ENCODE assay signal across 17 mouse cellular contexts in the genomic region with DNA sequence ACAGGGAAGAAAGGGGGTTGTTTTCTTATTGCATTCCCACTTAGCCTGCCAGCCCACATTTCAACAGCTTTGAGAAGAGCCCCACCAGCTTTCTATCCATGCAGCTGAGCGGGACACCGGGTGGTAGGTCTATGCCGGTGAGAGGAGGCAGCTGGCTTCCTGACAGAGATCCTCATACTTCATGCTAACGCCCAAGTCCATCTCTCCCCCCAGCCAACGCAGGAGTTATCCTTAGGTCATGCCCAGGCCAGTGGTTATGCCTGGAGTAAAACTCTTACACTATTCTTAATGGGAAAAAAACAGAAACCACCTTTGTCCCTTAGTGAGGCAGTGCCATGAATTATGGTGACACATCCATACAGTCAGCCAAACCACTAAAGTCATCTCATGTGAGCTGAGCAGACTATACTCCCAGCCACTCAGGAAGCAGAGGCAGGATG.
DNase-seq lines count a peak whose midpoint lies in the region; ATAC-seq and TF ChIP-seq lines count a peak whose summit lies in the region.
"Had no signal": no experiment of that assay in that cellular context is flagged by ENCODE, and none has a peak within 500 bp of the region (broad histone marks: within the 10 kb centered on the region; RNA-seq: fewer than 3 reads in every experiment).

No protein-coding gene starts in this region.

- no peak overlapping the region for H3K4me2 ChIP-seq in heart, embryonic 11.5 days
- H3K4me2 ChIP-seq in lung, embryonic 14.5 days: no peak overlapping the region
- no peak overlapping the region for H3K4me2 ChIP-seq in heart, embryonic 13.5 days
- no peak overlapping the region for H3K4me2 ChIP-seq in forebrain, embryonic 13.5 days
- H3K4me2 ChIP-seq: embryonic facial prominence, embryonic 15.5 days; hindbrain, embryonic 15.5 days; limb, embryonic 12.5 days; liver, embryonic 15.5 days; midbrain, embryonic 15.5 days had no signal

- TF ChIP-seq CTCF in lung, embryonic 14.5 days (IDR thresholded peaks at IDR 0.05; ENCODE audit: low read depth): no peak

- 35% methylated on average over 5 of the region's 5 CpGs for WGBS in heart, embryonic 11.5 days (ENCODE audit: insufficient replicate concordance)
- WGBS in lung, embryonic 14.5 days: 37% methylated on average over 5 of the region's 5 CpGs
- WGBS in heart, embryonic 13.5 days: 30% methylated on average over 5 of the region's 5 CpGs
- 22% methylated on average over 5 of the region's 5 CpGs for WGBS in macrophage (ENCODE audit: missing documents)
- 77% methylated on average over 5 of the region's 5 CpGs for WGBS in forebrain, embryonic 13.5 days

- H3K36me3 ChIP-seq in heart, embryonic 11.5 days (ENCODE audit: control insufficient read depth, insufficient read depth, low read length): no peaks in the 10 kb centered on the region
- no peaks in the 10 kb centered on the region for H3K36me3 ChIP-seq in lung, embryonic 14.5 days (ENCODE audit: insufficient read depth)
- H3K36me3 ChIP-seq in heart, embryonic 13.5 days: peaks cover 8% of the 10 kb centered on the region
- peaks cover 20% of the 10 kb centered on the region; the same call in 1 of the 2 replicates for H3K36me3 ChIP-seq in macrophage (ENCODE audit: inconsistent target)
- no peaks in the 10 kb centered on the region for H3K36me3 ChIP-seq in forebrain, embryonic 13.5 days (ENCODE audit: poor library complexity, severe bottlenecking)
- H3K36me3 ChIP-seq: embryonic facial prominence, embryonic 15.5 days; hindbrain, embryonic 15.5 days; limb, embryonic 12.5 days; liver, embryonic 15.5 days; midbrain, embryonic 15.5 days had no signal

- peaks cover 99% of the 10 kb centered on the region for H3K79me2 ChIP-seq in macrophage (ENCODE audit: inconsistent target)

- H3K27me3 ChIP-seq in heart, embryonic 11.5 days (ENCODE audit: control insufficient read depth, insufficient read depth, low read length): no peaks in the 10 kb centered on the region
- H3K27me3 ChIP-seq in lung, embryonic 14.5 days (ENCODE audit: insufficient read depth, low read length): no peaks in the 10 kb centered on the region
- H3K27me3 ChIP-seq in heart, embryonic 13.5 days (replicated peaks): no peaks in the 10 kb centered on the region
- H3K27me3 ChIP-seq in forebrain, embryonic 13.5 days: no peaks in the 10 kb centered on the region
- H3K27me3 ChIP-seq: embryonic facial prominence, embryonic 15.5 days; hindbrain, embryonic 15.5 days; limb, embryonic 12.5 days; liver, embryonic 15.5 days; midbrain, embryonic 15.5 days had no signal

- no peak overlapping the region for H3K4me3 ChIP-seq in heart, embryonic 11.5 days (ENCODE audit: low read depth, low read length)
- no peak overlapping the region for H3K4me3 ChIP-seq in lung, embryonic 14.5 days (ENCODE audit: low read depth, low read length)
- H3K4me3 ChIP-seq in heart, embryonic 13.5 days: no peak overlapping the region
- no peak overlapping the region for H3K4me3 ChIP-seq in macrophage (ENCODE audit: inconsistent target)
- no peak overlapping the region for H3K4me3 ChIP-seq in forebrain, embryonic 13.5 days
- H3K4me3 ChIP-seq: embryonic facial prominence, embryonic 15.5 days; hindbrain, embryonic 15.5 days; limb, embryonic 12.5 days; liver, embryonic 15.5 days; midbrain, embryonic 15.5 days had no signal

- H3K9me3 ChIP-seq in heart, embryonic 11.5 days (replicated peaks; ENCODE audit: control insufficient read depth, low read length): 0 out of 2 replicates have a peak, but pooled peaks cover 2% of the 10 kb centered on the region
- H3K9me3 ChIP-seq in lung, embryonic 14.5 days (ENCODE audit: low read depth, low read length): no peaks in the 10 kb centered on the region; the same call in 1 of the 2 replicates
- H3K9me3 ChIP-seq in heart, embryonic 13.5 days: peaks cover 4% of the 10 kb centered on the region; the same call in 1 of the 2 replicates
- no peaks in the 10 kb centered on the region for H3K9me3 ChIP-seq in forebrain, embryonic 13.5 days (replicated peaks)
- H3K9me3 ChIP-seq: embryonic facial prominence, embryonic 15.5 days; hindbrain, embryonic 15.5 days; liver, embryonic 15.5 days; midbrain, embryonic 15.5 days had no signal

- H3K27ac ChIP-seq in heart, embryonic 11.5 days (ENCODE audit: low read depth, low read length): no peak overlapping the region
- no peak overlapping the region for H3K27ac ChIP-seq in lung, embryonic 14.5 days (ENCODE audit: low read depth)
- H3K27ac ChIP-seq in heart, embryonic 13.5 days (replicated peaks): no peak overlapping the region
- peak overlapping the region; percentile 90 for H3K27ac ChIP-seq in macrophage
- no peak overlapping the region for H3K27ac ChIP-seq in forebrain, embryonic 13.5 days
- H3K27ac ChIP-seq: embryonic facial prominence, embryonic 15.5 days; hindbrain, embryonic 15.5 days; limb, embryonic 12.5 days; liver, embryonic 15.5 days; midbrain, embryonic 15.5 days; stomach, postnatal 0 days had no signal

- H3K9ac ChIP-seq in heart, embryonic 11.5 days (ENCODE audit: low read depth, low read length): no peak overlapping the region
- no peak overlapping the region for H3K9ac ChIP-seq in lung, embryonic 14.5 days
- 0 out of 2 replicates have a peak overlapping the region, but pooled peaks have one; percentile 33 for H3K9ac ChIP-seq in heart, embryonic 13.5 days
- H3K9ac ChIP-seq in forebrain, embryonic 13.5 days: no peak overlapping the region
- H3K9ac ChIP-seq: embryonic facial prominence, embryonic 15.5 days; hindbrain, embryonic 15.5 days; limb, embryonic 12.5 days; liver, embryonic 15.5 days; midbrain, embryonic 15.5 days had no signal

- peaks cover 38% of the 10 kb centered on the region for H3K4me1 ChIP-seq in heart, embryonic 11.5 days (ENCODE audit: control insufficient read depth, insufficient read depth, low read length)
- 0 out of 2 replicates have a peak, but pooled peaks cover 3% of the 10 kb centered on the region for H3K4me1 ChIP-seq in lung, embryonic 14.5 days (ENCODE audit: insufficient read depth)
- H3K4me1 ChIP-seq in heart, embryonic 13.5 days: peaks cover 64% of the 10 kb centered on the region
- peaks cover 37% of the 10 kb centered on the region for H3K4me1 ChIP-seq in forebrain, embryonic 13.5 days
- H3K4me1 ChIP-seq: liver, embryonic 15.5 days had no signal

- no peak for ATAC-seq in heart, embryonic 11.5 days (replicated peaks; ENCODE audit: insufficient number of reproducible peaks, low FRiP score, low TSS enrichment)
- no peak for ATAC-seq in lung, embryonic 14.5 days (ENCODE audit: insufficient read depth)
- ATAC-seq in heart, embryonic 13.5 days (ENCODE audit: extremely low read depth, insufficient number of reproducible peaks, low FRiP score, low TSS enrichment): no peak
- no peak for ATAC-seq in forebrain, embryonic 13.5 days
- ATAC-seq: forebrain, embryonic 14.5 days; midbrain, embryonic 15.5 days had no signal

- peak; percentile 96 for DNase-seq in heart, adult 11 months
- peak; percentile 59 for DNase-seq in lung, embryonic 14.5 days
- DNase-seq in lung, postnatal 4 days: no peak
- DNase-seq in gastrocnemius, postnatal 4 days (ENCODE audit: low spot score in 2 of 2): no peak
- DNase-seq: cerebellum, adult 8-10 months; thymus, postnatal 36 days had no signal

Comparison
In these comparisons a context has a peak if more than half of its experiments do, and no peak if none do; other contexts are left out.
1. DNase-seq: peak in heart, adult 11 months (single experiment) and lung, embryonic 14.5 days (single experiment); none in lung, postnatal 4 days (0 of 2) and gastrocnemius, postnatal 4 days (0 of 2).